Mouse (Mus musculus): Measurements from ENCODE around the gene Elf3.
"Not testable (repeated sequence)": the region's sequence is repeated elsewhere in the genome, so short reads cannot be mapped to it uniquely, and the experiment has no call there.

The Elf3 gene

DNA sequence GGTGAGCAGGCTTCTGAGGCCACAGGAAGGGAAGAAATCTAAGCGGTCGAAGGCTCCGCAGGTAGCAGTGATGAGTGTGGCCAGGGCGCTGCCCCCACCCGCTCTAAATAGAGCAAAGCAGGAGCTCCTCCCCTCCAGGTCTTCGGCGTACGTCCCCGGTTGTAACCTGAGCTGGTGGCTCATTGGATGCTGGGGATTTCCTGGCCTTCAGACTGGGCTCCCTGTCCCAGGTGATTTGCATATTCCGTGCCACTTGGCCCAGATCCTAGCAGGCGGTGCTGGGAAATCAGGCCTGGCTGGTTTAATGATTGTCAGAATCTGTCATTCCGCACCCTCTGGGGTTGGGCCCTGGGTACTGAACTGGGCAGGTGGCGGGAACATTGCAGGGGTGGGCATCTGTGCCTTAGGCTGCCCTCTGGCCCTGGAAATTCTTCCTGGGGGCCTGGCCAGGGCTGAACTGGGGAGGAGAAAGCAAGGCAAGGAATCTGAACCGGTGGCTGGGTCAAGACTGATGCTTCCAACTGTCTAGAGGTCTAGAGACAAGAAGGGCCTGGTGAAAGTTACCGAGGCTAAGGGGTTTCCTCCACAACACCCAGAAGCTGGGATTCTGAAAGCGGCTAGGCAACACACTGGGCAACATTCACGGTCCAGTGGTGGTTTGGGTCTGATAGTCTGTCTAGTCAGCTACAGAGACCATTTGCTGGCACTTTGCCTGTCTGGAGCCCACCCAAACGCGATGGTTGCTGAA is at the start of gene Elf3:
Elf3 (minus strand) TSS at position 189 of the 748 bp plus-strand sequence.
- DNase-seq, result peak; percentile 65 to 75

DNA sequence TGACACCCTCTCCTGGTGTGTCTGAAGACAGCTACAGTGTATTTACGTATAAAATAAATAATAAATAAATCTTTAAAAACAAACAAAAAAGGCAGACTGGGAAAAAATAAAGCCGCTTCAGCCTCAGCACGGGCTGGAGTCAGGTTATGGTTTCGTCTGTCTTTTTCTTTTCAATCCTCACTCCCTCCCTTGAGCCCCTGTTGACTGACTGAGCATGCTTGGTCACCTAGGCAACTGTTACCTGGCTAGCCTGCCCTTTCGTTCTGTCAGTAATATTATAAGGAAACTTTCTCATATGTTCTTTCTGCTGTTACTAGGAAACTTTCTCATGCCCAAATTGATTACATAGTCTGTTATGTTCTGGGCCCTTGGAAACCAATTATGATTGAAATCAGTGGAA is 32.5 kb upstream of the Elf3 start:
- DNase-seq, result no peak

DNA sequence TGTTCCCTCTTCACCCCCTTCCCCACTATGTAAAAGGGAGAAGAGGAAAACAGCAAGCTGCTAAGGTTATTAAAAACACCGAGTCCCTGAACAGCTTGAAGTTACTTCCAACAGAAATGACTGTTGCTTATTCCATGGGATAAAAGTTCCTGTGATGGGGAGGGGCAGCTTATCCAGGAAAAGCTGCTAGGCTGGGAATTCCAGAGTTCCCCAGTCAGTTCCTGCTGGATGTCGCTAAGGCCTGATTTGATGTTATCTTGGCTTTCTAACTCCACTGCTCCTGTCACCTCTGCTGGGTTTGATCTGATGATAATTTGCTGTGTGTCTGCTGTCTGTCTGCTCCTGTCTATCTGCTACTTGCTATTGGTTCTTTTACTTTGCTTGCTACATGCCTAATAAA is 27.9 kb upstream of the Elf3 start:
- DNase-seq, result no peak

DNA sequence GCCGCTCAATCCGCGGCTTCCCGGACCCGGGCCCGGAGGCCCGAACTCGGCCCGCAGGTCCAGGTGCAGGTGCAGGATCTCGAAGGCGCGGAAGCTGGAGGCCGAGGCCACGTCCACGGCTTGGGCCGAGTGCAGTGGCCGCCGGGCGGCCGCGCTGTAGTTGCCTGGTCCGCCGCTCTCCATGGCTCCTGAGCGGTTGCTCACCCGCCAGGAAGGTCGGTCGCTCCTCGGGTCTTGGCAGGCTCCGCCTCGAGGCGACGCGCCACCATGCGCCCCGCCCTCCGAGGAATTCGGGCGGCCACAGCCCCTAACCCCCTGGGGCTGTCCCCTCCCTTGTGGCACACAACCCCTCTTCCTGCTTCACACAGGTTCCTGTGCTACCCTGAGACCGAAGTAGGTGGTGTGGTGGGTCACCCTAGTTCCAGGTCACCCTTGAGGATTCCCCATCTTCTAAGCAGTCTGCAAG is 25.5 kb upstream of the Elf3 start, which contains the start of gene Rnpep:
Rnpep (minus strand) TSS at position 259 of the 466 bp plus-strand sequence.
- DNase-seq, result peak; percentile 88 to 89

DNA sequence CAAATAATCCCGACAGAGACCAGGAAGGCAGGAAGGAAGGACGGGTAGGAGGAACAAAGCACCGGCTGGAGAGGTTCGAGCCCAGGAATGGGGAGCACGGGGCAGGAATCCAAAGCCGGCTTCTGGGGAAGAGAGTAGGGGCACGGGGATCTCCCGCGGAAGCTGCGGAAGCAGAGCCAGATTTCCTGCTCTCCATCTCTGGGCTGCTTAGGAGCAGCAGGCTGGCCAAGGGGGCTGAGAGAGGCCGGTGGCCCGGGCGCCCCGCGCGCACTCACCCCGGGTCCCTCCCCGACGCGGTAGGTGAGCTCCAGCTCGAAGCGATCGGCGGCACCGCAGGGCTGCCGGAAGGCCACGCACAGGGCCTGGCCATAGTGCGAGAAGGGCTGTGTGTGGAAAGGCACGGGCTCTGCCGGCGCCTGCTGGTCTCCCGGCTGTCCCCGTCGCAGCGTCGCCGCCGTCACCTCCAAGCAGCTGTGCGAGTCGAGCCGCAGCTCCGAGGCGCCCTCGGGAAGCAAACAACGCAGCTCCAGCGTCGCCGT is 25.0 kb upstream of the Elf3 start:
- DNase-seq, result no peak

DNA sequence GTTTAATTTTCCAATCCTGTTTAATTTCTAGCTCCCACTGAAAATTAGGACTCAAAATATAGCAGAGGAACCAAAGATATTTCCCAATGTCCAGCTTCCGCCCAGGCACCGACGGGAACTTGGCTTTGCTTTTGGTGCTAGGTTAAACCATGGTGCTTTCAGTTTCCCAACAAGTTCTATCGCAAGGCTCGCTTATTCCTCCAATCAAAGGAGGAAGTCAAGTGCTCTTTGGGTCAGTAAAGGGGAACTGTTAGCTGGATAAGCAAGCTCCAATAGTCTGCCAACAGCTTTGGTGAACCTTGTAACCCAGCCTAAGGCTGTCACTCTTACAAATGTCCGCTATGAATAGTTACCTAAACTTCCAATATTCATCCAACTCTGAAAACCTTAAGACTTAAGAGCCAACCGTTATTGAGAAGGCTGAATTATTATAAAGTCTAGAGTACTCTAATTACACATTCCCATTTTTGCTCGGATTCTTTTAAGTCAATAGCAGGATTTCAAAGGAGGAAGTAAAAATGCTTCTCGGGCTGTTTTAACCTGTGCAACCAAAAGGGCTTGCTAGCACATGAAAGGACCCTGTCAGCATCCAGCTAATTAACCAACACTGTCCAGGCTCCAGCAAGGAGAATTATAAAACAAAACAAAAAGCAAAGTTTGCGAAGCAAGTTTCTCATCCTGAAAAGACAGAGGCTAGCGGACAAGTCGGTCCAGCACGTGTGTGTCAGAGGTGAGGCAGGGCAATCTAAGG is 24.3 kb upstream of the Elf3 start:
- no peak for DNase-seq

DNA sequence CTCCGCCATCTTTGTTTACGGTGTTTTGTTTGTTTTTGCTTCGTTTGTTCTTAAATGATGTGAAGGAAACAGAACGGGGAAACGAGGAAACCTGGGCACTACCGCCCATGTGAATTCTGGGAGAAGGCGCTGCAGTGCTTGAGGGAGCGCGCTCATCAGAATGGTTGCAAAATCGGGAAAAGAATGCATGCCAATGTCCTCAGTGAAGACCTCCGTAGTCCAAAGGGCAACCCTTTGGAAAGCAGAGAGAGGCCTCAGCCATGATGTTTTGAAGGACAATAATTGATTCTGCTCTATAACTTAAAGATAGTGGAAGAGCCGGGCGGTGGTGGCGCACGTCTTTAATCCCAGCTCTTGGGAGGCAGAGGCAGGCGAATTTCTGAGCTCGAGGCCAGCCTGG is 23.5 kb upstream of the Elf3 start:
- no peak for DNase-seq

DNA sequence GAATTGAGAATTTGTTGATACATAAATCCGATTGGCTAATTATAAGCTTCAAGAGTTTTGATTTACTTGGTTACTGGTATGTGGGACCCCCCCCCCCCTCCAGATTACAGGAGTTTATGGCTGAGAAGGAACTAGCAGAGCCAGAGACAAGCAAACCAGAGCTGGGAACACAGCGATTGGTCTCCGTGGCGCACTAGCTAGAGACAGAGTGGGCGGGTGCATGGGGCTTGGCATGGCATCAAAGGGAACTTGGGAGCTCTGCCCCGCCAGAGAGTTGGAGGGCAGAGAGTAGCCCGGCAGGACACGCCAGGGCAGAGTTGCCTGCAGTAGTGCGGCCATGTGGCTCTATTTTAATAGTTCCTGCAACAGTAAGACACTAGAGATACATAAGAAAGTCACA is 22.3 kb upstream of the Elf3 start:
- peak; percentile 52 to 73 for DNase-seq

DNA sequence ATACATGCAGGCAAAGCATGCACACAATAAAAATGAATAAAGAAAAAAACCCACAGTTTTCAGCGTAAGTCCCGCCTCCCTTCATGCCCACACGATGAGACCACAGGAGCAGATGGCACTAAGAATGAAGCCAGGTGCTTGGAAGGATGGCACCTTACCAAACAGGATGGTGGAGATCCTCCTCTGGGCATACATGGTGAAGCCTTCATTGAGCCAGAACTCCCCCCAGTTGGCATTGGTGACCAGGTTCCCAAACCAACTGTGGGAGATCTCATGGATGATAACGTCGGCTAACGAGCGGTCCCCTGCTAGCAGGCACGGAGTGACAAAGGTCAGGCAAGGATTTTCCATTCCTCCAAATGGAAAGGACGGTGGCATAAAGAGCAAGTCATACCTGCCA is 13.0 kb upstream of the Elf3 start:
- DNase-seq, result peak; percentile 79 to 82

DNA sequence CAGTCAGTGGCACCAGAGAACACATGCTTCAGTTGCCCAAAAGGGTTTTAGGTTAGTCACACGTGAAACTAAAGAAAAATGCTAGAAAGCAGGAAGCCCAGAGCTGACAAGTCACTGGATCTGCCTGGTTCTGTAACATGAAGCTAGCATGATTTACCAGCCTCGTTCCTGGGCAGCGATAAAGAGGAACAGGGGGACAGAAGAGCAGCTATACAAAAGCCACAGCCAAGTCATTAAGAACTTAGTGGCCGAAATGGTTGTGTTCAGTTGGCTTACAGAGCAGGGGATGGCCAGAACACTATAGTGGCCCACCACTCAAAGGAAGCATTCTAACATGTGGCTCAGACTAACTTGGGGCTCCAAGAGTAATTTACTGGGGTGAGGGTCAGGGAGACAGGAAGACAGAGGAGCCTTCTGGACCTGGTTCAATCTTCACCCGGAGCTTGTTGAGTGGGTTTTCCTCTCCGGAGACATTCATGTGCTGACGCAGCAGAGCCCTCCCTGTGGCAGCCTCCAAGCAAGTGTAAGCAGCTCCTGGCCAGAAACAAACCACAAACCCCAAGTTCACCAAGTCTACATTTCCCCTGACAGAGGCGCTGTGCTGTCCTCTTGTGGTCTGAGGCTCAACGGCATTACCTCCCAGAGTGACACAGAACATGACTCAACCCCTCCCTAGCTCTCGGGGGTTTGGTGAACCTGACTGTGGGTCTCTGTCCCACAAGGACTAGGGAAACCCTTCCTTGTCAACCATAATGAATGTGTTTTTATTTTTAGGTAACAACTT is 9.5 kb upstream of the Elf3 start:
- no peak for DNase-seq

DNA sequence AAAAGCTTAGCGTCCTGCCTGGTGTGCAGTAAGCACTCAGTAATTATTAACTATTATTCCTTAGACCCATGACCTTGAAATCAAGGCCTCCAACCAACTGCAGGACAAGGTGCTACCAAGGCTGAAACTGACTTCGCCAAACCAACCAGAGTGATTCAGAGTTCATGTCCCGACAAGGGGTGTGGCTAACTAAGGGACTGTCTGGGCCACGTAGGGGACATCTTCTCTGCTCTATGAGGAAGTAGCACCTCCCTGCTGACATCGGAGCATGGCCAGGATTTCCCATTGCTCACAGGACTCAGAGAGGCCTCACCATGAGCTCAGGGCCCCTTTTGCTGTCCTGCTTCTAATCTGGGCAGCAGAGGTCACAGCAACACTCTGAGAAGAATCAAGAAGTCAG is 7.5 kb upstream of the Elf3 start:
- DNase-seq, result no peak

DNA sequence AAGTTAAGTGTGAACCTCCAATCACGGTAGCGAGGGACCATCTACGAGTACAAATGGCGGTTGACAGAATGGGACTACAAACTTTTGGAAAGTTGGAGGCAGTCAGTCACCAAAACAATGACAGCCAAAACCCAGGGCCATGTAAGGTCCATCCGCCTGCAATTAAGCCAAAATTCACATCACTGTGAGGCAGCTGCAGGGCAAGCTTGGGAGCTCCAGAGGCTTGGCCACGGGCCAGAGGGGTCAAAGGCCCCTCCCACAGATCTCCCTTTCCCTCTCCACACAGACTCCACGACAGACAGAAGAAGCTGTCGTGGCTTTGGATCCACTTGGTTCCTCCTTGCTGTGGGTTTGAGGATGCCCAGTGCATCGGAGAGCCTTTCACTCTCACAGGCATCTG is 4.9 kb upstream of the Elf3 start:
- no peak for DNase-seq

DNA sequence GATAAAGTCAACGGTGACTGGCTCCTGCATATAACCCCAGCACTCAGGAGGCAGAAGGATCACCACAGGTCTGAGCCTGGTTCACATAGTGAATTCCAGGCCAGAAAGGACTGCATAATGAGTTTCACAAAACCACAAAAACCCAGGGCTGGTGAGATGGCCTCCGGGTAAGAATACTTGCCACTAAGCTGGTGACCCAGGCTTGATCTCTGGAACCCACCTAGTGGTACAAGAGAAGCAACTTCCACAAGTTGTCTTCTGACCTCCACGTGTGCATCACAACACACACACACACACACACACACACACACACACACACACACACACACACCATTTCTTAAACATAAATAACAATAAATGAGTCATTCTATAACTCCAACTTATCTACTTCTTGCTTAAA is 4.0 kb upstream of the Elf3 start:
- DNase-seq, result no peak

DNA sequence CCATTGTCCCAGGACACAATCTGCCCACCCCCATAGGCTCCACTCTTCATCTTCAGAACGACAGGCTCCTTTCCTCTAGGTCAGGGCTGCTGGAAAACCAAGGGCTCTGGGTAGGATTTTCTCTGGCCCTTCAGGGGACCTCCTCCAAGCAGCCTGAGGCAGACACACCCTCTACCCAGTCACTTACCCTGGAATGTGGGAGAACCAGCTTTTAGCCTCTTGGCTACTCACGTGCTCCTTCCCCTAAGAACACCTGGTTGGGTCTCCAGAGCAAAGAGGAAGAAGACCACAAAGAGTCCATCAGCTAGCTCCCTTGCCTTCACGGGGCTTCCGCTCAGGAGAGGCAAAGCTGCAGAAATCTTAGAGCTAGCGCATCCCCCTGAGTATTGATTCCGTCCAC is 2.6 kb upstream of the Elf3 start:
- no peak for DNase-seq

DNA sequence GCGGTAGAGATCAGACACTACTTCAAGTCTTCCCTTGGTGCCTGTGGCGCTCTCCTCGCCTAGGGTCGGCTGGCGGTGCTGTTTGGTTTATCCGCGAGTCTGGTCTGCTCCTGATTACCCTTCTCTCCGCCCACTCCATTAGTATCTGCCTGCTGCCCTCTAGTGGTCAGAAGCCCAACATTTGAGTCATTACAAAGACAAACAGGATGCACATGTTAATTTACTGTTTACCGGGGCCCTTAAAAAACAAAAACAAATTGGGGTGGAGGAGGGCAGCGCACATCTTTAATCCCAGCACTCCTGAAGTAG is 714 bp upstream of the Elf3 start:
- DNase-seq, result peak; percentile 83 to 92

DNA sequence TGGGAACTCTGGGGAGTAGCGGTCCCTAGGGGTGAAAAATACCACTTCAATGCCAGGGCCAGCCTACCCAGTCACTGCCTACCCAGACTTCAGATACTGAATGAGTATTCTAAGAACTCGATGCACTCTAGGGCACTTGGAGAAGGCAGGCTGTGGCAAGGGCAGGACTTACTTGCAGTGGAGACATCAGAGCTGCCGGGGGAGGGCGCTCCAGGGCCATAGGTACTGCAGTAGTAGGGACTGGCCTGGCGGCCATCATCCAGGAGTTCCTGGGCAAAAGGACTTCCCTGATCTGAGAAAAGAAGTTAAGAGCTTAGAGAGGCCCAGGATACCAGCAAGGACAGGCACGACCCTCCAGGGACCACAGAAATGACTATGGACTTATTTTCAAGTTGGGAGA is 2.1 kb downstream of the Elf3 start:
- peak in 1 of 2 experiments; percentile 47 for DNase-seq

DNA sequence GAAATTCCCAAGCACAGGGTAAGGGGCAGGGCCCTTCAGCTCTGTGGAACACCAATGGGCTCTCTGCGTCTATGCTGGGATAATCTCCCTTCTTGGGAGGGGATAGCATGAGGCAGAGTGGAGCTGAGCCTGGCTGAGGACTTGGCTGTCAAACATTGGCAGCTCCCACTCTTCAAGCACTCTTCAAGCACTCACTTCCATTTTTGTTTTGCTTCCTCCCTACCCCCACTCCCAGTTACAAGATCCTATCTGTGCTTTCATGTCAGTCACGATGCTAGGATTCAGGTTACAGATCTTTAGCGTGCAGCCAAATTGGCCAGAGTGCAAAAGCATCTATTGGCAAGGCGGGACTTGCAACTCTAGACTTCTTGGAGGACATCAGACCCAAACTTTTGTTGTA is 5.5 kb downstream of the Elf3 start:
- DNase-seq, result no peak

DNA sequence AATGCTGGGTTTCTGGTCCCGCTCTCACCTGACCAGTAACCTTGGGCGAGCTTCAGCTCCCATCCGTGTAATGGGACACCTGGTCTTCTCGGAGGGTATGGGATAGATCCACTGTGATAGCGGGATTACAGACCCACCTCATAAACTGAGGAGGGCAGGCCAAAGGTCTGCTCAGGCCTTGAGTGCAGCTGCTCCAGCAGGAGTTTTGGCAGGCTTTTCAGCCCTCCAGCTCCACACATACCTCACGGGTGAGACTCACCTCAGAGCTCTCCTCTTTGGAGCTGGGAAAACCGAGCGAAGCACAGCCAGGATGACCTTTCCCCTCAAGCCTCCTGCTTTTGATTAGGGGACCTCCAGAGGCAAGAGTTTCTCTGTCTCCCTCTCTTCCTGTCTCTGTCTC is 7.0 kb downstream of the Elf3 start:
- DNase-seq, result no peak

DNA sequence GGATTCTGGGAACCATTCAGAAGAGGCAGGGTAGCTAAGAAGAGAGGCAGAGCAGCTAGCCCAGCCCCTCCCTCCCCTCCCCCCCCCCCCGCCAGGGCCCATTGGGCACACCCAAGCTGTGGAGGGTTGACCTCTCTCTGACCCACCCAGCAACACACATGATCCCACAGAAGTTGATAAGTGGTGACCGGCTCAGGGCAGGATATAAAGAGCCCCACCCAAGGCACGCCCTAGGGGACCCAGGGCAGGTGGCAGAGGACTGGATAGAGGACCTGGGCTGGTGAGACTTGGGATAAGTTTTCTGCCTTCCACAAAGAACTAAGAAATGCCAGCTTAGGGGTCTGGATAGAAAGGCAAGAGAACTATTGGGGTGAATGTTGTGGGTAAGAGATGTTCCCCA is 7.7 kb downstream of the Elf3 start:
- no peak for DNase-seq

DNA sequence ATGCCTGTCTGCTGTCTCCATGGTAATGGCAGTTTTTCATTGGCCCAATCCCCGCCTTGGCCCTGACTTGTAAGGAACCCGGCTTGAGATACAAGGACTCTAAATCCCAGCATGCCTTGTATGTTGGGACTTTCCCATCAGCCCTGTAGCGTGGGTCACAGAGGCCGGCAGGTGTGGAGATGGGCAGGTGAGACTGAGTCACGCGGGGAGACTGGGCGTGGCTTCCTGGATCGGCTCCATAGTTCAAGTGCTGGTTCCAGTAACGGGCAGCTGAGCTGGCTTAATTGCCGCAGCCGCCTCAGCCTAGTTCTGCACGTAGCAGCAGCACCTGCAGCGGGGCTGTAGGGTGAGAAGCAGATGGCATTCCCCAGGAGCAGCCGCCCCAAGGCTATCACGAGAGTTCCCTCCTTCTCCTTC is 9.9 kb downstream of the Elf3 start:
- DNase-seq, result peak; percentile 71 to 80

DNA sequence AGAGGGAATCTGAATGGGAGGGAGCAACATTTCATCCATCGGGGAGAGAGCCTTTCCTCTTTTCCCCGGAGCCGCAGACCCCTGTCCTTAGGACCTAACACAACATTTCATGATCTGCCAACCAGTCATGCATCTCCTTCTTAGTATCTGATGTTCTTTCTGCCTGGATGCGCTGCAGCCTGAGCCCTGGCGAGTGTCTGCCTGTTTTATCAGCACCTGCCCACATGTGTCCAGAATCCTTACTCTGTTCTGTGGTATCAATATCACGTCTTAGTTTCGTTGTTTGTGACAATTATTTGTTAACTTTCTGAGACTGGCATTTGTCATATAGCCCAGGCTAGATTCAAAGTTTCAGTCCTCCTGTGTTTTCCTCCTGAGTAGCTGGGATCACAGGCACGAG is 14.4 kb downstream of the Elf3 start:
- DNase-seq, result no peak

DNA sequence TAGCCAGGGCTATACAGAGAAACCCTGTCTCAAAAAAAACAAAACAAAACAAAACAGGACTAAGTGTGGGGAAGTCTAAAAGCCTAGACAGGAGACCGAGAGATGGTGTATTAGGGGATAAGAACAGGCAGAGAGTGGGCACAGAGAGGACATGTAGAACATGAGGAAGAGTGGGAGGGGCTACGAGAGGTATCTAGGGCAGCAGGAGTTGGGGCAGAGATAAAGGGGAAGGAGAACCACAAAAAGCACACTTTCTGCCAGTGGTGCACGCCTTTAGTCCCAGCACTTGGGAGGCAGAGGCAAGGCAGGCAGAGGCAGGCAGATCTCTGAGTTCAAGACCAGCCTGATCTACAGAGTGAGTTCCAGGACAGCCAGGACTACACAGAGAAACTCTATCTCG is 18.2 kb downstream of the Elf3 start:
- DNase-seq, result not testable (repeated sequence)

DNA sequence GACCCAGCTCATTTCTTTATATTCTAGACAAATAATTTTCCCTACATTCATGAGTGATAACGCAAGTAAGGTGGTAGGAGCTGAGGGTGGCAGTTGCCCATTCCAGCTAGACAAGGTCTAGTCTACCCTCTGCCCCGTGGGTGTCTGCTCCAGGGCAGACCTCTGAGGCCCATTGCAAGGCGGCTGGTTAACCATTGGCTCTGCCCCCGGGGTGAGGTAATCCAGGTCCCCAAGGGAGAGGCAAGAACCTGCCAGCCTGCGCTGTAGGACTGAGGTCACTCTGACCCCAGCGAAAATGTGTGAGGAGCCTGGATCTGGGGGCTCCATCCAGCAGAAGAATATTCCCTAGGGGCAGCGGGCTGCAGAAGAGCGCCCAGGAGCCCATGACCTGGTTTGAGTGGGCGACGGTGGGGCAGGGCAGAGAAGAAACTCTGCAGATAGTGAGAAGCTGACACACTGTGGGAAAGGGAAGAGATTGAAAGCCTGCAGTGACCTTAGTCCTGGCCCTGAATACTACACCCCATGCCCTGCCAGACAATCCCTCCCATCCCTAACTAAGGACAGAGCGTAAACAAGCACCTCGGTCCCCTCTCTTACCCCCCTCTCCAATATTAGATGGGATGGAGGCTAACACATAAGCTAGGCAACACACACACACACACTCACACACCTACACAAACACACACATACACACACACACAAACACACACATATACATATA is 21.1 kb downstream of the Elf3 start:
- peak in 1 of 2 experiments; percentile 2 for DNase-seq

Data from cerebellum, postnatal 25 days (tissue).